Mouse (Mus musculus): Measurements from ENCODE around the gene Cd276. TPM values are rescaled to one million over a fixed set of nuclear protein-coding genes. Genes with fewer than 3 reads are reported as not detected.
"Not testable (repeated sequence)": the region's sequence is repeated elsewhere in the genome, so short reads cannot be mapped to it uniquely, and the experiment has no call there.

The Cd276 gene
- polyA plus RNA-seq (2012; ENCODE audit: insufficient read depth, insufficient read length, missing spikeins), result 0.29 TPM in 1 of 2 replicates, not detected in the other

DNA sequence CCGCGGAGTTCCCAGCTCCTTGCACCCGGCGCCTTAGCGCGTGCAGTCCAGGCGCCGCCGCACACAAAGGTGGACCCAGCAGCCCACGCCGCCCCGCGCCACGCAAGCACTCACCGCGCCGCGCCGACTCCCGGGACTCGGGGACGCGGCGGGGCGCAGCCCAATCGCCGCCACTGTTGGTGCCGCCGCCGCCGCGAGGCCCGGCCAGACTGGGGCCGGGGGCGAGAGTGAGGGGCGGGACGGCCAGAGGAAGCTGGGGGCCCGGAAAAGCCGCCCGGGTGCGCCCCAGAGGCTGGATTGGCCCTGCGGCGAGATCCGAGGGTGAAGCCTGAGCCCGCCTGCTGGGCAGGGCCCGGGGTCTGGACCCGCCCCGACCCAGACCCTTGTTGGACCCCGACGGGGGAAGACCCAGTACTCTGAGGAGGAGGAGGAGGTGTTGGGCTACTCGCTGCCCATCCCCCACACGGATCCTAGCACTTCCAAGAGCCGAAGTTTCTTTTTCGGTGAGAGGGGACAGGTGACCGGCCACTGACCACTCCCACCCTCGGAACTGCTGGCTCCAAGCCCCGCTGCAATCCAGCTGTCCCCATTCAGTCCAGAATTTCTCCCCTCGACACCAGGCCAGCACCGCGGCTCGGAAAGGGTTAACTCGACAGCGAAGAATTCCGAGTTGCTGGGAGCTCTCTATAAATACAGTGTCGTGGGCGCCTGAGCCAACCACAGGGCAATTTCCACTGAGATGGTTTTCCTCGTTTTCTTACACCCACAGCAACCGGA is at the start of gene Cd276:
Cd276 (minus strand) TSS at position 530 of the 777 bp plus-strand sequence.
- Histone ChIP-seq H3K27ac (replicated peaks; ENCODE audit: low read depth, low read length) (no peak within 1 kb of the TSS), H3K4me1 (ENCODE audit: control insufficient read depth, insufficient read depth, insufficient read length, low read length) (peaks cover 3% of the 10 kb centered on the region; the same call in 1 of the 2 replicates), H3K4me3 (ENCODE audit: insufficient read depth, low read depth, low read length) (peak within 1 kb of the TSS; percentile 77)

DNA sequence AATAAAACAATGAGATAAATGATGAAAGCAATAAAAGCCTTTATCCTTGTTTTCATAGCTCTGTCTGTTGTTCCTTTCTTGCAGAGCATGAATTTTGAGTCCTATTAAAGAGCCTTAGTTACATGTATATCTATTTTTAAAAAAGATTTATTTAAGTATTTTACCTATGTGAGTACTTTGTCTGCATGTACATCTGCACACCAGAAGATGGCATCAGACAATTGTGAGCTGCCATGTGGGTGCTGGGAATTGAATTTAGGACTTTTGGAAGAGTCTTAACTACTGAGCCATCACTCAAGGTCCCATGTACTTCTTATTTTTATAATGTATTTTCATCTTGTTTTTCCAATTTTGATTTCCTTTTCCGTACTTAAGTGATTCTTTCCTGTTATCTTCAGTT is 40.1 kb upstream of the Cd276 start:
- Histone ChIP-seq H3K27ac (replicated peaks; ENCODE audit: low read depth, low read length) (no peak overlapping the region), H3K4me1 (ENCODE audit: control insufficient read depth, insufficient read depth, insufficient read length, low read length) (peaks cover 6% of the 10 kb centered on the region), H3K4me3 (ENCODE audit: insufficient read depth, low read depth, low read length) (no peak overlapping the region)

DNA sequence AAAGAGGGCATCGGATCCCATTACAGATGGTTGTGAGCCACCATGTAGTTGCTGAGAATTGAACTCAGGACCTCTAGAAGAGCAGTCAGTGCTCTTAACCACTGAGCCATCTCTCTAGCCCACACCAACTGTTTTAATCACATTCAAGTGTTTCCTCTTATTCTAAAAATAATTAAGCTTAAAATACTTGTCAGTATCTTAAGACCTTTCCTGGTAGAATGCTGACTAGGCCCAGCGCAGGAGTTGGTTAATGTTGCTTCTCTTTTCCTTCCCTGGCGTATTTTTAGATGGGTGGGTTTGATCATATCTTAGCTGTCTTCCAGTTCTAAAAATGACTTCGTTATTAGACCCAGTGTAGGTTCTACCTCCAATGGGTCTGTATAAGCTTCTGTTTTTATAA is 33.4 kb upstream of the Cd276 start:
- Histone ChIP-seq H3K4me3 (ENCODE audit: insufficient read depth, low read depth, low read length) (no peak overlapping the region), H3K27ac (replicated peaks; ENCODE audit: low read depth, low read length) (no peak overlapping the region; the same call in 1 of the 2 replicates), H3K4me1 (ENCODE audit: control insufficient read depth, insufficient read depth, insufficient read length, low read length) (peaks cover 8% of the 10 kb centered on the region)

DNA sequence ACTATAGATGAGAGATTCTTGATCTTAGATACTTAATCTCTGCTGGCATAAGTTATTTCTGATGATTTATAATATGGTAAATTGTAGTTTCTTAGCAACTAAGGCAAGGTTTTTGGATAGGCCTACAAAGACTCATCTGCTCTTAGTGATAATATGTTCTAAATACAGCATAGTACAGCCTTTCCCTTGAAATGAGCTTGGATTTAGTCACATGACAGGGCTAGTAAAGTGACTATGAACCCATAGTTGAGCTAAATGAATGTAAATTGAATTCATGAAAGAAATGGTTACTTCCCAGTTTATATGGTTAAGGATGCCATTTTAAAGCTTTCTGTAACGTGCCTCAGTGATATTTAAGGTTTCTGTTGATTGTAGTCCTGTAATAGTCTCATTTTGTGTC is 29.1 kb upstream of the Cd276 start:
- Histone ChIP-seq H3K4me1 (ENCODE audit: control insufficient read depth, insufficient read depth, insufficient read length, low read length) (peaks cover 6% of the 10 kb centered on the region), H3K4me3 (ENCODE audit: insufficient read depth, low read depth, low read length) (no peak overlapping the region), H3K27ac (replicated peaks; ENCODE audit: low read depth, low read length) (no peak overlapping the region)

- Histone ChIP-seq H3K27ac (replicated peaks; ENCODE audit: low read depth, low read length) (peak overlapping the region; percentile 85), H3K4me3 (ENCODE audit: insufficient read depth, low read depth, low read length) (peak overlapping the region; percentile 96), H3K4me1 (ENCODE audit: control insufficient read depth, insufficient read depth, insufficient read length, low read length) (peaks cover 6% of the 10 kb centered on the region)
Measured at GRCm38 (mm10) chr9:58583267-58583641, 28.0 kb upstream of the Cd276 start.

- Histone ChIP-seq H3K27ac (replicated peaks; ENCODE audit: low read depth, low read length) (peak overlapping the region; percentile 85), H3K4me3 (ENCODE audit: insufficient read depth, low read depth, low read length) (peak overlapping the region; percentile 96), H3K4me1 (ENCODE audit: control insufficient read depth, insufficient read depth, insufficient read length, low read length) (peaks cover 6% of the 10 kb centered on the region)
Measured at GRCm38 (mm10) chr9:58582581-58583266, 27.5 kb upstream of the Cd276 start.

GRCm38 (mm10) chr9:58581958-58582540 is 26.8 kb upstream of the Cd276 start, which contains the start of gene Nptn:
Gene Nptn (plus strand): TSS chr9:58582240.
- H3K4me1 ChIP-seq (ENCODE audit: control insufficient read depth, insufficient read depth, insufficient read length, low read length), result peaks cover 5% of the 10 kb centered on the region
- H3K27ac ChIP-seq (replicated peaks; ENCODE audit: low read depth, low read length), result peak within 1 kb of the TSS; percentile 88
- peak within 1 kb of the TSS; percentile 96 for H3K4me3 ChIP-seq (ENCODE audit: insufficient read depth, low read depth, low read length)

DNA sequence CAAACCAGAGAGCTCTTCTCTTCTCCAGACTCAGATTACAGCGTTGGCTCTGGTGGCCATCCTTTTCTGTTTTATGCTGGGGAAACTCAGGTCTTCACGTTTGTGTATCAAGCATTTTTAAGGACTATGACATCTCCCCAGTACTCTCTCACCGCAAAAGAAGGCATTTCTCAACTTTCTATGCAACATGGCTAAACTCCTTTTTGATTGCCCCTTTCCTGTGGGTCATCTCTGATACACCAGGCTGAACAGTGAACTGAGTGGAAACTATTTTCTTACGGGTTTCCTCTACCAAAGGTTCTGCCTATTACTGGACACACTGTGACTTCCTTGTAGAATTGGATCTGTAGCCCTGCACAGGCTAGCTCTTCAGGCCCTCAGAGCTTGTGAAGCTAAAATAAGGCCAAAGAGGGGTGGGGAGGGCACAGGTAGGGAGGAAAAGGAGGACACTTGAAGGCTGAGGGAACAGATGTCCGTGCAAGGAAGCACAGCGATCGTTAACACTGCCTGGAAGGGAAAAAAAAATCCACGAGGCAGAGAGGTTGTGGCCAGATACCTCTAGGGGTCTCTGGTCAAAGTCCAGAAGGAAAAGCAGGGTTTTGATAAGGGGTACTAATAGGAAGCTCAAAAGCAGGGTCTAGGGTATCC is 26.2 kb upstream of the Cd276 start:
- H3K4me1 ChIP-seq (ENCODE audit: control insufficient read depth, insufficient read depth, insufficient read length, low read length), result peaks cover 2% of the 10 kb centered on the region; the same call in 1 of the 2 replicates
- H3K27ac ChIP-seq (replicated peaks; ENCODE audit: low read depth, low read length), result peak overlapping the region; percentile 88
- peak overlapping the region; percentile 56 for H3K4me3 ChIP-seq (ENCODE audit: insufficient read depth, low read depth, low read length)

GRCm38 (mm10) chr9:58580453-58581195 is 25.4 kb upstream of the Cd276 start:
- peak overlapping the region; percentile 88 for H3K27ac ChIP-seq (replicated peaks; ENCODE audit: low read depth, low read length)
- not testable (repeated sequence) for H3K4me1 ChIP-seq (ENCODE audit: control insufficient read depth, insufficient read depth, insufficient read length, low read length); H3K4me3 ChIP-seq (ENCODE audit: insufficient read depth, low read depth, low read length)

DNA sequence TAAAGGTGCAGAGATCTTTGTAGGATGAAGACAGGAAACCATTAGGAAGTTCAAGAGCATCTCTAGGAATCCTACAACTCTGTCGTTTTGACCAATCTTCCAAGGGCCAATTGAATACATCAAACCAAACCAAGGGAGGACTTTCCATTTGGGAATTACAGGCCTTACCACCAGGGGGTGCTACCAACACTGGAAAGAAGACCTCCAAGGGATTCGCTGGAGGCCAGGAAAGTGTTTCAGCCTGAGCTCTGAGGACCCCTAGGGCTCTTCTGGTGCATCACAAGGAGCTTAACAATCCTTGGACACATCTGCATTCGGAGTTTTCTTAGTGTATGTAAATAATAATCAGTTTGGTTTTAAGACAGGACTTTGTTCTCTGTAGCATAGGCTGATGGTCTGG is 23.4 kb upstream of the Cd276 start:
- Histone ChIP-seq H3K4me3 (ENCODE audit: insufficient read depth, low read depth, low read length) (no peak overlapping the region), H3K4me1 (ENCODE audit: control insufficient read depth, insufficient read depth, insufficient read length, low read length) (no peaks in the 10 kb centered on the region), H3K27ac (replicated peaks; ENCODE audit: low read depth, low read length) (no peak overlapping the region)

GRCm38 (mm10) chr9:58571001-58571400 is 15.8 kb upstream of the Cd276 start:
- Histone ChIP-seq H3K4me1 (ENCODE audit: control insufficient read depth, insufficient read depth, insufficient read length, low read length) (no peaks in the 10 kb centered on the region), H3K4me3 (ENCODE audit: insufficient read depth, low read depth, low read length) (no peak overlapping the region), H3K27ac (replicated peaks; ENCODE audit: low read depth, low read length) (no peak overlapping the region)

DNA sequence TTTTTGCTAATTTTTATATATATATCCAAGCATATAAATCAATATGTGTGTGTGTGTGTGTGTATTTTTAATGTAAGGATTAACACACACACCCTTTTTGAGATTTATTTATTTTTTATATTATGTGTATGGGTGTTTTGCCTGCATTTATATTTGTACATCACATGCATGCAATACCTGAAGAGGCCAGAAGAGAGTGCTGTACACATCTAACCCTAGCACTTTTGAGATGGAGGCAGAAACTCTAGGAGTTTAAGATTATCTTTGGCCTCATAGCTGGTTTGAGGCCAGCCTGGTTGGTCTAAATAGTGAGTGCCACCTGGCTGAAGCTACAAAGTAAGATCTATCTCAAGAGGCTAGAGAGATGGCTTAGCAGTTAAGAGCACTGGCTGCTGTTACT is 12.4 kb upstream of the Cd276 start:
- no peak overlapping the region for H3K27ac ChIP-seq (replicated peaks; ENCODE audit: low read depth, low read length)
- no peaks in the 10 kb centered on the region for H3K4me1 ChIP-seq (ENCODE audit: control insufficient read depth, insufficient read depth, insufficient read length, low read length)
- H3K4me3 ChIP-seq (ENCODE audit: insufficient read depth, low read depth, low read length), result no peak overlapping the region

GRCm38 (mm10) chr9:58565945-58566344 is 10.7 kb upstream of the Cd276 start:
- H3K4me3 ChIP-seq (ENCODE audit: insufficient read depth, low read depth, low read length); H3K4me1 ChIP-seq (ENCODE audit: control insufficient read depth, insufficient read depth, insufficient read length, low read length); H3K27ac ChIP-seq (replicated peaks; ENCODE audit: low read depth, low read length): not testable (repeated sequence)

GRCm38 (mm10) chr9:58560211-58560610 is 5.0 kb upstream of the Cd276 start:
- Histone ChIP-seq H3K27ac (replicated peaks; ENCODE audit: low read depth, low read length) (0 out of 2 replicates have a peak overlapping the region, but pooled peaks have one; percentile 31), H3K4me1 (ENCODE audit: control insufficient read depth, insufficient read depth, insufficient read length, low read length) (peaks cover 7% of the 10 kb centered on the region), H3K4me3 (ENCODE audit: insufficient read depth, low read depth, low read length) (no peak overlapping the region)
